Mouse (Mus musculus) lung, adult 2 months (tissue): ENCODE data around the gene Padi6.

ENCODE experiments used
- CTCF ChIP-seq: fragments of 200-500 bp; IDR thresholded peaks from 2 replicates; pipeline ENCODE4 v1.5.1; 2011; ENCODE audit warnings: mild to moderate bottlenecking, low read length, control low read depth; ENCODE audit not compliant: insufficient read depth
- POLR2A ChIP-seq: fragments of 200-500 bp; IDR thresholded peaks from 2 replicates; pipeline ENCODE4 v1.6.1; 2011; ENCODE audit warnings: low read depth, mild to moderate bottlenecking, control low read depth, low read length, borderline replicate concordance; ENCODE audit errors: extremely low read depth

GRCm38 (mm10) chr4:140776623-140777022 is 34.2 kb upstream of the Padi6 start:
- TF ChIP-seq POLR2A (no peak), CTCF (no peak)
